ENCODE assay signal across 23 mouse cellular contexts in genomic region chr2:103515513-103516180, GRCm38 (mm10). TPM values are rescaled to one million over a fixed set of nuclear protein-coding genes. Genes with fewer than 3 reads are reported as not detected.
DNase-seq lines count a peak whose midpoint lies in the region; ATAC-seq and TF ChIP-seq lines count a peak whose summit lies in the region.
"Had no signal": no experiment of that assay in that cellular context is flagged by ENCODE, and none has a peak within 500 bp of the region (broad histone marks: within the 10 kb centered on the region; RNA-seq: fewer than 3 reads in every experiment).

No protein-coding gene starts in this region.

- H3K4me1 ChIP-seq in liver, adult 2 months (ENCODE audit: control insufficient read depth, insufficient read depth, low read length) = peaks cover 15% of the 10 kb centered on the region
- H3K4me1 ChIP-seq in liver, embryonic 12.5 days = no peaks in the 10 kb centered on the region
- no peaks in the 10 kb centered on the region for H3K4me1 ChIP-seq in heart, adult 2 months (ENCODE audit: control insufficient read depth, insufficient read depth, low read length)
- H3K4me1 ChIP-seq: embryonic facial prominence, embryonic 15.5 days; heart, embryonic 12.5 days; hindbrain, embryonic 10.5 days; kidney, embryonic 15.5 days; limb, embryonic 12.5 days; liver, embryonic 13.5 days; stomach, embryonic 15.5 days had no signal

- H3K27me3 ChIP-seq in liver, adult 2 months (ENCODE audit: control insufficient read depth, insufficient read depth, low read length) = no peaks in the 10 kb centered on the region
- no peaks in the 10 kb centered on the region for H3K27me3 ChIP-seq in liver, embryonic 12.5 days (replicated peaks)
- no peaks in the 10 kb centered on the region for H3K27me3 ChIP-seq in myocyte (ENCODE audit: control insufficient read depth, insufficient read depth, insufficient read length)
- H3K27me3 ChIP-seq in heart, adult 2 months (ENCODE audit: control insufficient read depth, insufficient read depth, low read length) = no peaks in the 10 kb centered on the region
- H3K27me3 ChIP-seq: embryonic facial prominence, embryonic 15.5 days; heart, embryonic 12.5 days; kidney, embryonic 15.5 days; limb, embryonic 12.5 days; liver, embryonic 13.5 days; stomach, embryonic 15.5 days had no signal

- no peak for DNase-seq in liver, adult 2 months (ENCODE audit: extremely low read depth, low read depth, low spot score)
- peak; percentile 37 for DNase-seq in cerebellum, adult 11 months
- peak; percentile 74 for DNase-seq in cerebellum, adult 9-11 months
- DNase-seq in lung, postnatal 4 days = no peak
- DNase-seq in heart, adult 2 months = no peak
- DNase-seq in thymus, postnatal 0 days (ENCODE audit: low spot score) = no peak
- DNase-seq: adrenal gland, postnatal 14 days; heart, postnatal 10 days; kidney, adult 11 months; liver, embryonic 13.5 days; lung, adult 2 months; midbrain, embryonic 14.5 days had no signal

- TF ChIP-seq CTCF in liver, adult 2 months (IDR thresholded peaks at IDR 0.05; ENCODE audit: low read depth, low read length) = no peak
- no peak for TF ChIP-seq CTCF in heart, adult 2 months (IDR thresholded peaks at IDR 0.05)

- H3K36me3 ChIP-seq in liver, adult 2 months (ENCODE audit: control insufficient read depth, insufficient read depth, low read length) = no peaks in the 10 kb centered on the region
- no peaks in the 10 kb centered on the region for H3K36me3 ChIP-seq in liver, embryonic 12.5 days
- no peaks in the 10 kb centered on the region for H3K36me3 ChIP-seq in myocyte (ENCODE audit: control insufficient read depth, insufficient read depth)
- no peaks in the 10 kb centered on the region for H3K36me3 ChIP-seq in heart, adult 2 months (ENCODE audit: control insufficient read depth, insufficient read depth, low read length)
- H3K36me3 ChIP-seq: embryonic facial prominence, embryonic 15.5 days; heart, embryonic 12.5 days; hindbrain, embryonic 10.5 days; kidney, embryonic 15.5 days; limb, embryonic 12.5 days; liver, embryonic 13.5 days; stomach, embryonic 15.5 days had no signal

- no peak overlapping the region for H3K4me3 ChIP-seq in liver, adult 2 months (ENCODE audit: insufficient read depth, low read depth, low read length)
- no peak overlapping the region for H3K4me3 ChIP-seq in liver, embryonic 12.5 days
- H3K4me3 ChIP-seq in myocyte = no peak overlapping the region
- no peak overlapping the region for H3K4me3 ChIP-seq in heart, adult 2 months
- H3K4me3 ChIP-seq: embryonic facial prominence, embryonic 15.5 days; heart, embryonic 12.5 days; hindbrain, embryonic 10.5 days; kidney, embryonic 15.5 days; limb, embryonic 12.5 days; liver, embryonic 13.5 days; stomach, embryonic 15.5 days had no signal

- TF ChIP-seq EP300 in heart, adult 2 months (IDR thresholded peaks at IDR 0.05; ENCODE audit: insufficient read depth, low read depth, low read length) = no peak

- H3K79me2 ChIP-seq in liver, adult 2 months (ENCODE audit: control insufficient read depth, insufficient read depth, low read length) = no peaks in the 10 kb centered on the region
- H3K79me2 ChIP-seq in myocyte (ENCODE audit: control insufficient read depth, insufficient read depth) = no peaks in the 10 kb centered on the region
- no peaks in the 10 kb centered on the region for H3K79me2 ChIP-seq in heart, adult 2 months (replicated peaks; ENCODE audit: control insufficient read depth, insufficient read depth, low read length)

- TF ChIP-seq POLR2A in liver, adult 2 months (IDR thresholded peaks at IDR 0.05; ENCODE audit: extremely low read depth, insufficient read depth, low read length) = no peak
- no peak for TF ChIP-seq POLR2A in myocyte (IDR thresholded peaks at IDR 0.05; ENCODE audit: insufficient read length, low read depth)
- no peak for TF ChIP-seq POLR2A in heart, adult 2 months (IDR thresholded peaks at IDR 0.05; ENCODE audit: insufficient read depth, low read depth, low read length)

- H3K27ac ChIP-seq in liver, adult 2 months (replicated peaks; ENCODE audit: insufficient read depth, low read depth, low read length) = peak overlapping the region; percentile 72
- no peak overlapping the region for H3K27ac ChIP-seq in liver, embryonic 12.5 days
- H3K27ac ChIP-seq in heart, adult 2 months = no peak overlapping the region
- H3K27ac ChIP-seq: embryonic facial prominence, embryonic 15.5 days; hindbrain, embryonic 10.5 days; hindbrain, postnatal 0 days; kidney, embryonic 15.5 days; limb, embryonic 12.5 days; liver, embryonic 13.5 days; stomach, embryonic 15.5 days had no signal

- WGBS in liver, adult 2 months = 56% methylated on average over 6 of the region's 6 CpGs
- WGBS in liver, embryonic 12.5 days (ENCODE audit: insufficient replicate concordance) = 68% methylated on average over 6 of the region's 6 CpGs
- WGBS in heart, adult 2 months = 76% methylated on average over 6 of the region's 6 CpGs

- no peak overlapping the region for H3K4me2 ChIP-seq in liver, embryonic 12.5 days
- H3K4me2 ChIP-seq in myocyte (ENCODE audit: low read depth) = peak overlapping the region; percentile 49
- H3K4me2 ChIP-seq: embryonic facial prominence, embryonic 15.5 days; heart, embryonic 12.5 days; kidney, embryonic 15.5 days; limb, embryonic 12.5 days; liver, embryonic 13.5 days; stomach, embryonic 15.5 days had no signal

- H3ac ChIP-seq in myocyte (ENCODE audit: control insufficient read depth, insufficient read length) = no peak overlapping the region

- intact Hi-C loops in heart, adult 2 months (cut with DNase I) = no loop called here

- H3K9me3 ChIP-seq in liver, embryonic 12.5 days (replicated peaks) = no peaks in the 10 kb centered on the region
- H3K9me3 ChIP-seq: embryonic facial prominence, embryonic 15.5 days; heart, embryonic 12.5 days; hindbrain, embryonic 10.5 days; kidney, embryonic 15.5 days; limb, embryonic 12.5 days; liver, embryonic 13.5 days; stomach, embryonic 15.5 days had no signal

- H3K9ac ChIP-seq in liver, adult 2 months (ENCODE audit: low read depth, low read length) = no peak overlapping the region
- no peak overlapping the region for H3K9ac ChIP-seq in liver, embryonic 12.5 days
- H3K9ac ChIP-seq in heart, adult 2 months (ENCODE audit: low read depth, low read length) = no peak overlapping the region
- H3K9ac ChIP-seq: embryonic facial prominence, embryonic 15.5 days; heart, embryonic 12.5 days; kidney, embryonic 15.5 days; limb, embryonic 12.5 days; liver, embryonic 13.5 days; stomach, embryonic 15.5 days had no signal

- ATAC-seq in liver, embryonic 12.5 days = no peak
- ATAC-seq: CD4-positive, CD25-positive, alpha-beta regulatory T cell, adult 4 months; forebrain, embryonic 14.5 days; hindbrain, postnatal 0 days had no signal

TF ChIP-seq in myocyte, 11 proteins besides CTCF, POLR2A, EP300 and RAD21:
- TF ChIP-seq MYOD1 (IDR thresholded peaks at IDR 0.05; ENCODE audit: control insufficient read depth in 1 of 3, insufficient read length in 2 of 3, low read depth in 2 of 3) (peak; percentile 15 to 95 (median 85)), REST (IDR thresholded peaks at IDR 0.05; ENCODE audit: insufficient read depth, insufficient read length) (no peak), CEBPB (IDR thresholded peaks at IDR 0.05; ENCODE audit: insufficient read depth, poor library complexity, severe bottlenecking) (no peak), MAX (IDR thresholded peaks at IDR 0.05; ENCODE audit: low read depth) (no peak), TCF12 (IDR thresholded peaks at IDR 0.05; ENCODE audit: insufficient read depth, poor library complexity, severe bottlenecking) (peak; percentile 76), SRF (IDR thresholded peaks at IDR 0.05; ENCODE audit: control insufficient read depth, insufficient read length, low read depth) (no peak), TCF3 (IDR thresholded peaks at IDR 0.05; ENCODE audit: insufficient read length, low read depth) (peak; percentile 83), MYOG (IDR thresholded peaks at IDR 0.05; ENCODE audit: control insufficient read depth in 1 of 3, insufficient read depth in 1 of 3, insufficient read length in 2 of 3, low read depth in 2 of 3) (peak; percentile 67 to 96 (median 74)), POLR2AphosphoS2 (IDR thresholded peaks at IDR 0.05; ENCODE audit: insufficient read length, low read depth) (no peak), E2F4 (IDR thresholded peaks at IDR 0.05; ENCODE audit: insufficient read depth) (no peak), USF1 (IDR thresholded peaks at IDR 0.05; ENCODE audit: low read depth) (no peak)

RNA-seq across cellular contexts. Expression of gene Cat, which starts 30.7 kb away (rescaled TPM):
- total RNA-seq in liver, adult 2 months (2014; rRNA removed) = 1,807 and 1,852 TPM in 2 replicates
- polyA plus RNA-seq in liver, adult 2 months (2012; rRNA removed) = 1,476 and 1,516 TPM in 2 replicates
- polyA plus RNA-seq in liver, embryonic 12.5 days (2016; fragmentation: Nextera tagmentation; extraction: Ambion mirVana) = 127 and 138 TPM in 2 replicates
- polyA plus RNA-seq in myocyte (2012; fragmentation: generic; extraction: Trizol) = 16.3 TPM
- 100 to 1,000 TPM; 236 to 262 TPM for total RNA-seq in heart, adult 2 months (2021)
- polyA plus RNA-seq in heart, adult 2 months (2012; rRNA removed) = 122 and 158 TPM in 2 replicates
- 43.5 and 58.9 TPM in 2 replicates for polyA plus RNA-seq in thymus, postnatal 0 days (2015; fragmentation: Nextera tagmentation; extraction: Ambion mirVana)

RNA-seq across cellular contexts. Expression of gene Abtb2, which starts 50.5 kb away (rescaled TPM):
- total RNA-seq in liver, adult 2 months (2014; rRNA removed) = 6.5 and 8.6 TPM in 2 replicates
- 15.1 and 17.3 TPM in 2 replicates for polyA plus RNA-seq in liver, adult 2 months (2012; rRNA removed)
- polyA plus RNA-seq in liver, embryonic 12.5 days (2016; fragmentation: Nextera tagmentation; extraction: Ambion mirVana) = 4.1 and 4.5 TPM in 2 replicates
- polyA plus RNA-seq in myocyte (2012; fragmentation: generic; extraction: Trizol) = 16.1 TPM
- 10 to 100 TPM; 24.7 to 28.7 TPM for total RNA-seq in heart, adult 2 months (2021)
- polyA plus RNA-seq in heart, adult 2 months (2012; rRNA removed) = 23.0 and 27.1 TPM in 2 replicates
- polyA plus RNA-seq in thymus, postnatal 0 days (2015; fragmentation: Nextera tagmentation; extraction: Ambion mirVana) = 37.2 and 37.4 TPM in 2 replicates

Comparison
In these comparisons a context has a peak if more than half of its experiments do, and no peak if none do; other contexts are left out.
1. DNase-seq: peak in cerebellum, adult 11 months (single experiment) and cerebellum, adult 9-11 months (single experiment); none in liver, adult 2 months (single experiment), lung, postnatal 4 days (0 of 2), heart, adult 2 months (0 of 2) and thymus, postnatal 0 days (single experiment).